Mouse (Mus musculus) inflammation-experienced regulatory T-cells (primary cell): ENCODE measurements around the gene Foxi1. TPM values are rescaled to one million over a fixed set of nuclear protein-coding genes. Genes with fewer than 3 reads are reported as not detected.

Experiments used
- polyA plus RNA-seq, 2 experiments: library from polyadenylated mRNA; unstranded; fragments of 100-300 nt; shearing (Covaris generic); gene quantifications; one replicate each; pipeline ENCODE4 v1.2.1; 2017

Foxi1 gene
- not detected for polyA plus RNA-seq

GRCm38 (mm10) chr11:34207989-34208388 is at the start of gene Foxi1:
Gene Foxi1 (minus strand): TSS chr11:34208089.

Other genes with a start within 250 kb of the Foxi1 start
- gene Kcnmb1, start 245.1 kb downstream of the Foxi1 start, polyA plus RNA-seq: 1 to 10 TPM in 1 of 2 experiments, under 1 TPM in 1; 0.90 to 1.7 TPM
- not detected for gene Kcnip1, start 214.9 kb downstream of the Foxi1 start, polyA plus RNA-seq
- gene Lcp2, start 161.2 kb downstream of the Foxi1 start, polyA plus RNA-seq: 100 to 1,000 TPM; 439 TPM
- 1 to 10 TPM; 1.2 to 3.8 TPM for gene 4930469K13Rik, start 109.5 kb downstream of the Foxi1 start, polyA plus RNA-seq
- 1 to 10 TPM; 4.7 to 5.2 TPM for gene Fam196b, start 106.7 kb upstream of the Foxi1 start, polyA plus RNA-seq